Mouse (Mus musculus): ENCODE measurements around the gene Dtl.

- TF ChIP-seq CHD2 (IDR thresholded peaks at IDR 0.05; ENCODE audit: low read depth, low read length) (no peak), MAFK (IDR thresholded peaks at IDR 0.05; ENCODE audit: insufficient read depth, low read depth, low read length) (no peak), ZC3H11A (IDR thresholded peaks at IDR 0.05; ENCODE audit: borderline replicate concordance, low read depth, low read length) (no peak), HCFC1 (IDR thresholded peaks at IDR 0.05; ENCODE audit: borderline replicate concordance, insufficient read depth, low read length) (no peak)
Observed at GRCm38 (mm10) chr1:191520669-191521068, 54.7 kb downstream of the Dtl start.
